Mouse (Mus musculus): ENCODE measurements around the gene Pnrc1.

DNA sequence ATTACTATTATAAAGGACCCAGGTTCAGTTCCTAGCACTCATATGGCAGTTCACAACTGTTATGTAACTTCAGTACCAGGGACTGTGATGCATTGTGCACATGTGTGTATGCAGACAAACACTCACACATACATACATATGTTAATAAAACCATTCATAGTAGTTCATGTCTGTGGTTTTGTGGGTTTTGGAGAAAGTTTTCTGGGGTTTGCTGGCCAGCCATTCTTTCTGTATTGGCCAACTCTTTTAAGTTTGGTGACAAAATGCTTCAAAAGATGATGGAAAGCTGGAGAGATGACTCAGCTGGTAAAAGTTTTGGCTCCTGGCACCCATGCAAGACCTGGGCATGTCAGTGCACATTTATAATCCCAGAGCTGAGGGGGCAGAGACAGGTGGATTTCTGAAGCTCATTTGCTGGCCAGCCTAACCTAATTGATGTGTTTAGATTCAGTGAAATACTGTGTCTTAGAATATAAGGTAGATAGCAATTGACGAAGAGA, 43.0 kb upstream of the Pnrc1 start:
- TF ChIP-seq EP300 (IDR thresholded peaks at IDR 0.05; ENCODE audit: low read depth) (no peak), CTCF (IDR thresholded peaks at IDR 0.05; ENCODE audit: low read depth) (no peak)
